Mouse (Mus musculus): ENCODE measurements around the gene Gk5. TPM values are rescaled to one million over a fixed set of nuclear protein-coding genes. Genes with fewer than 3 reads are reported as not detected.
"Not testable (repeated sequence)": the region's sequence is repeated elsewhere in the genome, so short reads cannot be mapped to it uniquely, and the experiment has no call there.

Gk5 gene
- total RNA-seq (2021), result 1 to 10 TPM; 1.0 to 1.3 TPM
- long read RNA-seq, experiment 1, partial matches to known transcripts, result 0 of 1 reads
- long read RNA-seq, experiment 1, other reads (novel, unspliced or antisense), result 0 of 1 reads
- long read RNA-seq, experiment 2, partial matches to known transcripts, result 0 of 1 reads
- long read RNA-seq, experiment 2, other reads (novel, unspliced or antisense), result 1 of 1 reads

GRCm38 (mm10) chr9:96118861-96119772 lies at the start of gene Gk5:
TSS of gene Gk5 (plus strand) at chr9:96119362.
- peak; percentile 99 for DNase-seq (ENCODE audit: low spot score)

- DNase-seq (ENCODE audit: low spot score), result peak; percentile 6
These were observed 40.3 kb upstream of the Gk5 start for GRCm38 (mm10) chr9:96078752-96079315.

GRCm38 (mm10) chr9:96085293-96085692 lies 33.9 kb upstream of the Gk5 start:
- DNase-seq (ENCODE audit: low spot score), result no peak

- DNase-seq (ENCODE audit: low spot score), result no peak
These were observed 31.5 kb upstream of the Gk5 start for GRCm38 (mm10) chr9:96087671-96088070.

GRCm38 (mm10) chr9:96088456-96088855 lies 30.7 kb upstream of the Gk5 start:
- DNase-seq (ENCODE audit: low spot score), result not testable (repeated sequence)

- DNase-seq (ENCODE audit: low spot score), result not testable (repeated sequence)
These were observed 26.5 kb upstream of the Gk5 start for GRCm38 (mm10) chr9:96092637-96093036.

- DNase-seq (ENCODE audit: low spot score), result no peak
These were observed 25.9 kb upstream of the Gk5 start for GRCm38 (mm10) chr9:96093221-96093620.

GRCm38 (mm10) chr9:96094341-96094740 lies 24.8 kb upstream of the Gk5 start:
- no peak for DNase-seq (ENCODE audit: low spot score)

GRCm38 (mm10) chr9:96095192-96095591 lies 24.0 kb upstream of the Gk5 start:
- no peak for DNase-seq (ENCODE audit: low spot score)

GRCm38 (mm10) chr9:96102846-96103245 lies 16.3 kb upstream of the Gk5 start:
- no peak for DNase-seq (ENCODE audit: low spot score)

GRCm38 (mm10) chr9:96112879-96113361 lies 6.2 kb upstream of the Gk5 start:
- DNase-seq (ENCODE audit: low spot score), result no peak

- DNase-seq (ENCODE audit: low spot score), result no peak
These were observed 2.4 kb upstream of the Gk5 start for GRCm38 (mm10) chr9:96116801-96117200.

GRCm38 (mm10) chr9:96118216-96118615 lies 946 bp upstream of the Gk5 start:
- no peak for DNase-seq (ENCODE audit: low spot score)

- no peak for DNase-seq (ENCODE audit: low spot score)
These were observed 8.8 kb downstream of the Gk5 start for GRCm38 (mm10) chr9:96127972-96128371.

GRCm38 (mm10) chr9:96132956-96133603 lies 13.9 kb downstream of the Gk5 start:
- no peak for DNase-seq (ENCODE audit: low spot score)

- no peak for DNase-seq (ENCODE audit: low spot score)
These were observed 15.3 kb downstream of the Gk5 start for GRCm38 (mm10) chr9:96134470-96134869.

GRCm38 (mm10) chr9:96134916-96135315 lies 15.8 kb downstream of the Gk5 start:
- DNase-seq (ENCODE audit: low spot score), result peak; percentile 81

GRCm38 (mm10) chr9:96135461-96135860 lies 16.3 kb downstream of the Gk5 start:
- DNase-seq (ENCODE audit: low spot score), result no peak

GRCm38 (mm10) chr9:96138958-96139357 lies 19.8 kb downstream of the Gk5 start:
- DNase-seq (ENCODE audit: low spot score), result no peak

- DNase-seq (ENCODE audit: low spot score), result no peak
These were observed 20.7 kb downstream of the Gk5 start for GRCm38 (mm10) chr9:96139876-96140275.

- no peak for DNase-seq (ENCODE audit: low spot score)
These were observed 21.8 kb downstream of the Gk5 start for GRCm38 (mm10) chr9:96140931-96141330.

GRCm38 (mm10) chr9:96142499-96142898 lies 23.3 kb downstream of the Gk5 start:
- DNase-seq (ENCODE audit: low spot score), result no peak

Data from gastrocnemius, adult 18-20 months (tissue).